Mouse (Mus musculus): ENCODE data around the gene Auts2.

Auts2 gene

GRCm38 (mm10) chr5:132500817-132501231, 42.3 kb downstream of the Auts2 start:
- DNase-seq (ENCODE audit: low read depth, low spot score) = peak; percentile 10

GRCm38 (mm10) chr5:132498896-132499295, 44.2 kb downstream of the Auts2 start:
- no peak for DNase-seq (ENCODE audit: low read depth, low spot score)

GRCm38 (mm10) chr5:132498045-132498444, 45.1 kb downstream of the Auts2 start:
- no peak for DNase-seq (ENCODE audit: low read depth, low spot score)

- DNase-seq (ENCODE audit: low read depth, low spot score) = no peak
Measured at GRCm38 (mm10) chr5:132492793-132493192, 50.4 kb downstream of the Auts2 start.

GRCm38 (mm10) chr5:132492040-132492439, 51.1 kb downstream of the Auts2 start:
- DNase-seq (ENCODE audit: low read depth, low spot score) = no peak

- peak; percentile 17 for DNase-seq (ENCODE audit: low read depth, low spot score)
Measured at GRCm38 (mm10) chr5:132491508-132491907, 51.6 kb downstream of the Auts2 start.

- no peak for DNase-seq (ENCODE audit: low read depth, low spot score)
Measured at GRCm38 (mm10) chr5:132490326-132490725, 52.8 kb downstream of the Auts2 start.

GRCm38 (mm10) chr5:132489736-132490313, 53.3 kb downstream of the Auts2 start:
- DNase-seq (ENCODE audit: low read depth, low spot score) = no peak

GRCm38 (mm10) chr5:132486831-132487230, 56.3 kb downstream of the Auts2 start:
- no peak for DNase-seq (ENCODE audit: low read depth, low spot score)

- DNase-seq (ENCODE audit: low read depth, low spot score) = no peak
Measured at GRCm38 (mm10) chr5:132485994-132486393, 57.1 kb downstream of the Auts2 start.

GRCm38 (mm10) chr5:132485448-132485847, 57.7 kb downstream of the Auts2 start:
- no peak for DNase-seq (ENCODE audit: low read depth, low spot score)

- DNase-seq (ENCODE audit: low read depth, low spot score) = no peak
Measured at GRCm38 (mm10) chr5:132481476-132481875, 61.7 kb downstream of the Auts2 start.

- DNase-seq (ENCODE audit: low read depth, low spot score) = no peak
Measured at GRCm38 (mm10) chr5:132480461-132480860, 62.7 kb downstream of the Auts2 start.

- no peak for DNase-seq (ENCODE audit: low read depth, low spot score)
Measured at GRCm38 (mm10) chr5:132479227-132479857, 63.8 kb downstream of the Auts2 start.

GRCm38 (mm10) chr5:132477533-132477932, 65.6 kb downstream of the Auts2 start:
- DNase-seq (ENCODE audit: low read depth, low spot score) = peak; percentile 75

GRCm38 (mm10) chr5:132472905-132473321, 70.2 kb downstream of the Auts2 start:
- DNase-seq (ENCODE audit: low read depth, low spot score) = no peak

- DNase-seq (ENCODE audit: low read depth, low spot score) = no peak
Measured at GRCm38 (mm10) chr5:132472184-132472829, 70.8 kb downstream of the Auts2 start.

- no peak for DNase-seq (ENCODE audit: low read depth, low spot score)
Measured at GRCm38 (mm10) chr5:132467364-132467743, 75.8 kb downstream of the Auts2 start.

- no peak for DNase-seq (ENCODE audit: low read depth, low spot score)
Measured at GRCm38 (mm10) chr5:132466427-132467363, 76.4 kb downstream of the Auts2 start.

GRCm38 (mm10) chr5:132462560-132462959, 80.6 kb downstream of the Auts2 start:
- no peak for DNase-seq (ENCODE audit: low read depth, low spot score)

- no peak for DNase-seq (ENCODE audit: low read depth, low spot score)
Measured at GRCm38 (mm10) chr5:132458498-132458897, 84.6 kb downstream of the Auts2 start.

GRCm38 (mm10) chr5:132452381-132452780, 90.8 kb downstream of the Auts2 start:
- DNase-seq (ENCODE audit: low read depth, low spot score) = no peak
